Mouse (Mus musculus) megakaryocyte, embryonic 14.5 days (primary cell): ENCODE data around the gene Pheta2. TPM values are rescaled to one million over a fixed set of nuclear protein-coding genes. Genes with fewer than 3 reads are reported as not detected.

Source experiments
- H3K27me3 ChIP-seq: replicated peaks from 2 replicates; pipeline ENCODE3; 2012; ENCODE audit warnings: inconsistent platforms
- H3K36me3 ChIP-seq: replicated peaks from 2 replicates; pipeline ENCODE3; 2012; ENCODE audit warnings: low read length, inconsistent platforms, mixed read lengths
- H3K4me1 ChIP-seq: 2 replicates; pipeline ENCODE4 v1.6.1; 2012; ENCODE audit warnings: inconsistent platforms
- H3K4me3 ChIP-seq: replicated peaks from 2 replicates; pipeline ENCODE3; 2012; ENCODE audit warnings: moderate library complexity, mild to moderate bottlenecking, inconsistent platforms
- H3K9me3 ChIP-seq: 2 replicates; pipeline ENCODE4 v1.6.1; 2012; ENCODE audit warnings: inconsistent platforms
- FLI1 ChIP-seq: IDR thresholded peaks from 2 replicates; pipeline ENCODE4 v1.6.1; 2012; ENCODE audit warnings: low read length, inconsistent platforms, mixed read lengths
- GATA1 ChIP-seq: IDR thresholded peaks from 3 replicates; pipeline ENCODE4 v1.6.1; 2012; ENCODE audit warnings: mixed read lengths, low read length, inconsistent platforms, borderline replicate concordance
- polyA plus RNA-seq: library from polyadenylated mRNA; stranded (reverse); fragments of >175 nt; gene quantifications from 2 replicates; pipeline ENCODE4 v1.2.3, GENCODE M21; 2012; ENCODE audit warnings: low replicate concordance; ENCODE audit not compliant: insufficient read depth

The Pheta2 gene
- 1.2 and 5.5 TPM in 2 replicates for polyA plus RNA-seq

DNA sequence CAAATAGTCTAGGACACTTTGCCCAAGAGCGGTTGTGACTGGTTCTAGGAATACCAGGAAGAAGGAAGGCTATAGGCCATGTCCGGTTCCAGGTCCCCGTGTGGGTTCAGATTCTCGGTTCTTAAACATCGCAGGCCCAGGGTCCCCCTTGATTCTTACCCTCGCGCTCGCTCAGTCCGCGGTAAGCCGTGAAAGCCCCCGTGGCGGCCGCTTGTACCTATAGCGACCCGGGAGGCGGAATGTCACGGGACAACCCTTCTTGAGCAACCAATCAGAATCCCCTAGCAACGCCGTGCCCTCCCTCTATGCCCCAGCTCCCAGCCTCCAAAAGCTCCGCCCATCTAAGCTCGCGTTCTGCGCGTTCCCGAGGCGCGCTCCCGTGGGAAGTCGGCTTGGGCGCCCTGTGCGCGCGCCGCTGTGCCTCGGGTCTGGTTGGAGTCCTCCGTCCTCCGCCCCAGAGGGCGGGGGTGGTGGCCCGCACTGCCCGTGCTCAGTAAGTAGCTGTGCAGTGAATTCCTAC, at the start of gene Pheta2, which contains the start of the genes Naga and Smdt1:
TSS of gene Pheta2 (plus strand) at position 350 of the 520 bp plus-strand sequence.
TSS of gene Naga (minus strand) at position 333 of the 520 bp plus-strand sequence.
TSS of gene Smdt1 (plus strand) at position 367 of the 520 bp plus-strand sequence.
- H3K4me3 ChIP-seq: peak within 1 kb of the TSS; percentile 91
- no peaks in the 10 kb centered on the region for H3K27me3 ChIP-seq
- H3K36me3 ChIP-seq: peaks cover 44% of the 10 kb centered on the region
- H3K4me1 ChIP-seq: peaks cover 78% of the 10 kb centered on the region
- peaks cover 5% of the 10 kb centered on the region; the same call in 1 of the 2 replicates for H3K9me3 ChIP-seq
- TF ChIP-seq FLI1 (no peak), GATA1 (no peak)

DNA sequence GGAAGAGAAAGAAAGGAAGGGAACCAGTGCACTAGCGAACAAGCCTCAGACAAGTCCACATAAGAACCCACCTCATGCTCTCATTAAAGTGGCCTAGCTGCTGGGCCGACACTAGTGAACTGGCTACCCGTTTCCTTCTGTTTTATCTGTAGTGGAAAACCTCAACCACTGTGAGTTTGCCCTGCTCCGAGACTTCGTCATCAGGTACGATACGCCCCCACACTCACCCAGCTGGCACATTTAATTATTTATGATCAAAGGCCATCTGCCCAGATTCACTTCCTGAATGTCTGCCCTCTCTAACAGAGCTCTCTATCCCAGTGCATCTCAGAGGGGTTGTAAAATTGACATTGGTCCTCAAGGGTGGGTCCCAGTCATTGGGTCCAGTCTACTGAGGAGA, 48.5 kb upstream of the Pheta2 start:
- no peaks in the 10 kb centered on the region for H3K9me3 ChIP-seq
- TF ChIP-seq GATA1 (no peak), FLI1 (no peak)
- no peak overlapping the region for H3K4me3 ChIP-seq
- H3K36me3 ChIP-seq: no peaks in the 10 kb centered on the region
- H3K27me3 ChIP-seq: peaks cover 32% of the 10 kb centered on the region
- peaks cover 29% of the 10 kb centered on the region for H3K4me1 ChIP-seq

DNA sequence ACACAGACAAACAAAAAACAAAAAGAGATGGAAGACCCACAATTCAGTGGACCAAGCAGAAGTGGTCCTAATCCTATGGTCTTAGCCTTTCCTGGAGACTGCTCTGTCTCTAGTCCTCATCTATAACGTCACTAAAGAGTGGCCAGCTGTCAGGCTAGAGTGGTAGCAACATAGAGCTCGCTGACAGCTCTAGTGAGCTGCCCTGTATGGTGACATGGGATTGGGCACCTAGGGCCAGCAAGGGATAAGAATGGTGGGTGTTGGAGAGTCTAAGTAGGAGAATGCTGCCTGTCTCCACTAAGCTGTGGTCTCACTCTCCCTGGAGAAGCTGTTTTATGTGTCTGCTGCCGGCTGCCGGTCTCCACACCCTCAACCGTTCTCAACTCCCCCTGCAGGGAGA, 45.9 kb upstream of the Pheta2 start:
- Histone ChIP-seq H3K4me1 (peaks cover 18% of the 10 kb centered on the region), H3K27me3 (peaks cover 31% of the 10 kb centered on the region), H3K4me3 (no peak overlapping the region), H3K9me3 (no peaks in the 10 kb centered on the region), H3K36me3 (no peaks in the 10 kb centered on the region)
- TF ChIP-seq GATA1 (no peak), FLI1 (no peak)

DNA sequence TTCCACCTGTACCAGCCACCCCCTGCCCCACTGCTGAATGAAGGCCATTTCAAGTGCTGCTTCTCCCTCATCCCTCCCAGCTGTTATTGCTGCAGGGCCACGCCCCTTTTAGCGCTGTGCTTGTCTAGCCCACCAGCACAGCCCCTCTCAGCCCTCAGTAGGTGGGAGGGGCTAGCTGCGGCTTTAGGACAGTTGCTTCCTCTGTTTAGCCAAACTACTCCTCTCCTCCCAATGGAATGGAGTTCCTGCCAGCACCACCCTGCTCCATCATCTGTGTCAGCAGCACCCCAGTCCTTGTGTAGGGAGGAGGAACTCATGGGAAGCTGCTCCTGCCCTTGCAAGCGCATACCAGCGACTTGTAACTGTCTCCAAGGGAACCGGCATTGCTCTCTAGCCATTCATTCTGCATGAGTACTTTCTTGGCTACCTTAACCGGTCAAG, 45.5 kb upstream of the Pheta2 start:
- peaks cover 31% of the 10 kb centered on the region for H3K27me3 ChIP-seq

DNA sequence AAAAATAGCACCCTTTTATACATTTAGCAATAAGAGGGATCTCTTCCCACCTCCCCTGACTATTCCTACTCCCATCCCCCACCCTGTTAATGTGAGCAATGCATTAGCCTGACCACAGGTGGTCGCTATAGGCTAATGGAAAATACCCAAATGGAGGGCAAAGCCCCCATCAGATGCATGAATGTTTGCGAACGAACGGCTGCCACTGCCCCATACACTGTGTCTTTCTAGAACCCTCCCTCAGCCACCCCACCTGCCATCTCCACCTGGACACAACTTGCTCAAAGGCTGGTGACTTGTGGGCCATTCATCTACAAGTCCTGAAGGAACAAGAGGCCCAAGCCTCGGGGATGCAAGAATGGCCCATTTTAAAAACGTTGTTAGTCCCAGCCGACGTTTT, 44.7 kb upstream of the Pheta2 start:
- Histone ChIP-seq H3K9me3 (peaks cover 7% of the 10 kb centered on the region; the same call in 1 of the 2 replicates), H3K27me3 (peaks cover 31% of the 10 kb centered on the region), H3K4me3 (no peak overlapping the region), H3K4me1 (peaks cover 18% of the 10 kb centered on the region), H3K36me3 (no peaks in the 10 kb centered on the region)
- TF ChIP-seq GATA1 (no peak), FLI1 (no peak)

More for the DNA sequence above, 45.5 kb upstream of the Pheta2 start:
- Histone ChIP-seq H3K4me3 (peak overlapping the region; percentile 70), H3K4me1 (peaks cover 18% of the 10 kb centered on the region), H3K9me3 (no peaks in the 10 kb centered on the region), H3K36me3 (no peaks in the 10 kb centered on the region)
- no peak for TF ChIP-seq FLI1
- TF ChIP-seq GATA1: no peak

DNA sequence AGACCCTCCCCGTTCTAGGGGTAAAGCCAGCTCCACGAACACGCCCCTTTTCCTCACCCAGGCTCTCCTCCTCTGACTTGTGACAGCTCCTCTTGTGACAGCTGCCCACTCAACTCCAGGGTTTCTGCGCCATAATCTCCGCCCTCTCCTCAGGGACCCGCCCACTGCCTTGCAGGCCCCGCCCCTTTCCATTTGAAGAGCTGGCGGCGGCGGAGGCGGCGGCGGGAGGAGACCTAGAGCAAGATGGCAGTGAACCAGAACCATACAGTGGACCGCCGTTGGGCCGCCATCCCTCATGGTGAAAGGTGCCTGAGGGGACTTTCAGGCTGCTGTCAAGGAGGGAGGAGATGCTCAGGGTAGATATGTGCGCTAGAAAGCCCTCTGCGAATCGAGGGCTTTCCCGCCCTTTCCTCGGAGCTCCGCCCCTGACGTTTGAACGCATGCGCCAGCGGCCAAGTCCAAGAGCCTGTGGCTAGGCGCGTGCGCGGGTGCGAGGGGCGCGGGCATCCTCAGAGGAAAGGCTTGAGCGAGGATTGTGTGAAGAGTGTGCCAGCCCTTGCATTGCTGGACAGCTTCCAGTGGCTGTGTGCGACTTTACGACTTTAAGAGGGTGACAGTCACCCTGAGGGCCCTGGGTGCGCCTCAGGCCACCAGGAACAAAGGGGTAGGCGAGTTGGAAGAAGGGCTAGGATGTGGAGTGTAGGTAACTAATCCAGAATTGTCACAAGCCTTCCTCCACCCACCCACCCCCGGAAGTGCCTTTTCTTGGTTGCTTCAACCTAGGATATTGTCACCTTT, 39.8 kb upstream of the Pheta2 start, which contains the start of gene Wbp2nl:
TSS of gene Wbp2nl (plus strand) at position 191 of the 798 bp plus-strand sequence.
- Histone ChIP-seq H3K36me3 (no peaks in the 10 kb centered on the region), H3K27me3 (peaks cover 12% of the 10 kb centered on the region), H3K4me1 (peaks cover 3% of the 10 kb centered on the region; the same call in 1 of the 2 replicates), H3K9me3 (peaks cover 12% of the 10 kb centered on the region), H3K4me3 (no peak within 1 kb of the TSS)
- no peak for TF ChIP-seq FLI1

DNA sequence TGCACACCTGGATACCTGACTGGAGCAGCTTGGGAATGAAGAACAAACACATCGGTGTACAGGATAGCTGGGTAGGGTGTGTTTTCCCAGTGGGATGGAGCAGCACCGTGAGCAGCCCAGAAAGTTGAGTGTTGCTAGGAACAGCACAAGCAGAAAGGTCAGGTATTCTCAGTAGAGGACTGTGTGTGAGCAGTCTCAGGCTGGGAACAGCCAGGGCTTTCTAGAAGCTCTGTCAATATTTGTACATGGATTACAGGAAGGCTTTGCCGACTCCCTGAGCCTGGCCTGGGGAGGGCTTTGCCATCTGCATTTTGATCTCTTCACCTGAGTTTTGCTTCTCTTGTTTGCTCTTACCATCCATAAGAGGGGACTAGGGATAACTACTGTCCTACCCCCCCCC, 31.6 kb upstream of the Pheta2 start:
- no peak for TF ChIP-seq GATA1
- no peak for TF ChIP-seq FLI1
- no peak overlapping the region for H3K4me3 ChIP-seq
- peaks cover 32% of the 10 kb centered on the region for H3K27me3 ChIP-seq

DNA sequence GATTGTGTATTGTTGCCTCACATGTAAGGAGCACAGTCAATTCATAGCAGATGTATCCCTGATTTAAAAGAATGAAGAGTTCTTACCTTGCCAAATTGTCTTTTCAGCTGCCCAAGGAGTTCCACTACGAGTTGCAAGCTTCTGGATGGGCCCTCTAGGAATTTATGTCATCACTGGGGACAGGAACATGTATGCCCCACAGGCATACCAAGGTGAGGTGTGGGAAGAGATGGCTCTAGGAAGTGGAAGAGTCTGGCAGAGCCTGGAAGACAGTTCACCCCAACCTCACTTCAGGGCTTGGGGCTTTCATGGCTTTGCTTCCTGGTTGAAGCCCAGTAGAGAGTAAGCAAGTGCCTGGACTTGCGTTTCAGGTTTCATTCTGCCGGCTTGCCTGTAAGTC, 30.3 kb upstream of the Pheta2 start:
- Histone ChIP-seq H3K4me3 (no peak overlapping the region), H3K9me3 (peaks cover 6% of the 10 kb centered on the region), H3K36me3 (no peaks in the 10 kb centered on the region), H3K4me1 (no peaks in the 10 kb centered on the region), H3K27me3 (peaks cover 37% of the 10 kb centered on the region)
- no peak for TF ChIP-seq GATA1
- no peak for TF ChIP-seq FLI1

More for the DNA sequence above, 31.6 kb upstream of the Pheta2 start:
- H3K36me3 ChIP-seq: no peaks in the 10 kb centered on the region
- peaks cover 6% of the 10 kb centered on the region for H3K9me3 ChIP-seq
- no peaks in the 10 kb centered on the region for H3K4me1 ChIP-seq

DNA sequence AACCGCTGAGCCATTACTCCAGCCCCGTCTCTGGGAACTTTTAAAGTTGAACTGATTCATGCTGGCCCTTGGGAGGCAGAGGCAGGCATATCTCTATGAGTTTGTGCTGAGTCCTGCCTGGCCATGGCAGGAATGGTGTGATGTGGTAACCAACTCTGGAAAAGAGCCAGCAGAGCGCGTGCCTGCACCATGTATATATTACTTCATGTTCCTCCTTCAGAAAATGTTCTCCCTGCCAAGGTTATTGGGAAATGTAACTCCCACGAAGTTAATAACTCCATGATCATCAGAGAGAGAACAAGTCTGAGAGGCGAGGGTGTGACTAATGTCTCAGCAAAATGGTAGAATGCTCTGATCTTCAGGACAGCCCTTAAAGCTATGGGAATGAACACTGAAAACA, 20.9 kb upstream of the Pheta2 start:
- Histone ChIP-seq H3K27me3 (peaks cover 13% of the 10 kb centered on the region), H3K4me3 (no peak overlapping the region), H3K9me3 (peaks cover 9% of the 10 kb centered on the region), H3K4me1 (peaks cover 17% of the 10 kb centered on the region), H3K36me3 (no peaks in the 10 kb centered on the region)
- no peak for TF ChIP-seq GATA1
- no peak for TF ChIP-seq FLI1

DNA sequence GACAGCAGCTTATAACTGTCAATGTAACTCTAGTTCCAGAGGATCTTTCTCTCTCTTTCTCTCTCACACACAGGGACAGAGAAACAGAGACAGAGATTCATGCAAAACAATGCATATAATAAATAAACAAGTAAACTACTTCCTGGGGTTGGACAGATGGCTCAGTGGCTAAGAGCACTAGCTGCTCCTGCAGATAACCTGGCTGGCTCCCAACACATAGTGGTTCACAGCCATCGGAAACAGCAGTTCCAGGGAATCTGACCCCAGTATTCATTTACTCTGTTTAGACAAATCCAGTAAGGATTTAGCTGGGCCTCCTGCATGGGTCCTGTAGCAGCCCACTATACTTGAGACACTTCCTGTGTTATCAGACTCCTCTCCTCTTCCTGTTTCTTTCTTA, 19.1 kb upstream of the Pheta2 start:
- peaks cover 9% of the 10 kb centered on the region for H3K9me3 ChIP-seq
- no peaks in the 10 kb centered on the region for H3K36me3 ChIP-seq
- no peak overlapping the region for H3K4me3 ChIP-seq
- peaks cover 33% of the 10 kb centered on the region for H3K4me1 ChIP-seq
- H3K27me3 ChIP-seq: peaks cover 10% of the 10 kb centered on the region
- TF ChIP-seq FLI1 (no peak), GATA1 (no peak)
